Comparison of ENCODE assay signal across 25 mouse cellular contexts in the genomic region with DNA sequence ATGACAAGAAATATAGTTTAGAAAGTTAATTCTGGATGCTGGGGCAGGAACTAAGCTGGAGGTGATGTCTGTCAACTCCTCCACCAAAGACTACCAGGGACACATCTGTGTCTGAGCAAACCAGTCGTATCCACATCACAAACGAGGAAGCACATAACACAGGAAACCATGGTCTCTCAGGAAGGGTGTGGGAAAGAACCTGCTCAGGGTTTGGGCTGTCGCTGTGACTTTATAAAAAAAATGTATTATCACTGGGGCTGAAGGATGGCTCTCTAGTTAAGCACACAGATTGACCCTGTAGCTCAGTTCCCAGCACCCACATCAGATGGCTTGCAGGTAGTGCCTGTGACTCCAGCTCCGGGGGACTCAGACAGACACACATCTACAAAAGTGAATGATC. TPM values are rescaled to one million over a fixed set of nuclear protein-coding genes. Genes with fewer than 3 reads are reported as not detected.
A peak's percentile ranks its signal among the peaks of the same experiment; 100 is the strongest.
DNase-seq lines count a peak whose midpoint lies in the region; ATAC-seq and TF ChIP-seq lines count a peak whose summit lies in the region.
"Had no signal": no experiment of that assay in that cellular context is flagged by ENCODE, and none has a peak within 500 bp of the region (broad histone marks: within the 10 kb centered on the region; RNA-seq: fewer than 3 reads in every experiment).

No protein-coding gene starts in this region.

- peak; percentile 6 for DNase-seq in gastrocnemius, adult 2 months
- no peak for DNase-seq in gastrocnemius, adult 8-10 months (ENCODE audit: low spot score in 2 of 2)
- peak; percentile 43 for DNase-seq in thymus, postnatal 14 days
- no peak for DNase-seq in thymus, postnatal 25 days
- no peak for DNase-seq in right cerebral cortex, postnatal 4 days
- no peak for DNase-seq in kidney, postnatal 4 days
- DNase-seq: adrenal gland, postnatal 10 days; B cell, adult 2 months; cerebellum, adult 18-20 months; cerebellum, postnatal 10 days; embryo, embryonic 11 days; gastrocnemius, postnatal 10 days; heart, adult 18-20 months; heart, postnatal 10 days had no signal

- no peak overlapping the region for H3K4me3 ChIP-seq in gastrocnemius, adult 2 months
- H3K4me3 ChIP-seq: embryonic facial prominence, embryonic 15.5 days; erythroblast, embryonic 14.5 days; forebrain, embryonic 10.5 days; heart, embryonic 10.5 days; hindbrain, embryonic 13.5 days had no signal

- no peak for TF ChIP-seq CTCF in gastrocnemius, adult 2 months (IDR thresholded peaks at IDR 0.05)

- no peak overlapping the region for H3K27ac ChIP-seq in gastrocnemius, adult 2 months
- H3K27ac ChIP-seq: embryonic facial prominence, embryonic 15.5 days; forebrain, embryonic 10.5 days; heart, embryonic 10.5 days; hindbrain, embryonic 13.5 days; hindbrain, postnatal 0 days had no signal

- intact Hi-C loops in gastrocnemius, adult 2 months (cut with DNase I): no loop called here

- ATAC-seq in inflammation-experienced regulatory T-cells, adult 6 months: peak; percentile 32
- ATAC-seq: forebrain, embryonic 14.5 days; hindbrain, postnatal 0 days had no signal

RNA-seq across cellular contexts. Expression of gene Dusp2, which starts 16.9 kb away (rescaled TPM):
- 1 to 10 TPM in 1 of 2 experiments, under 1 TPM in 1; 0.59 to 1.2 TPM for total RNA-seq in gastrocnemius, adult 2 months (2021)
- 1 to 10 TPM in 3 of 4 experiments, under 1 TPM in 1; 0.44 to 1.4 (median 1.1) TPM for total RNA-seq in gastrocnemius, adult 8-10 months (2022)
- polyA plus RNA-seq in inflammation-experienced regulatory T-cells, adult 6 months (2017; shearing (Covaris generic)): 10 to 100 TPM; 26.0 to 29.5 (median 27.9) TPM

RNA-seq across cellular contexts. Expression of gene Astl, which starts 19.4 kb away (rescaled TPM):
- under 1 TPM in 1 of 2 experiments, not detected in 1; 0.25 TPM for total RNA-seq in gastrocnemius, adult 2 months (2021)
- not detected for total RNA-seq in gastrocnemius, adult 8-10 months (2022)
- under 1 TPM in 2 of 3 experiments, not detected in 1; 0.21 to 0.35 TPM for polyA plus RNA-seq in inflammation-experienced regulatory T-cells, adult 6 months (2017; shearing (Covaris generic))
- total RNA-seq: common myeloid progenitor, adult 5-6 weeks; ES-E14; heart, adult 18-20 months; heart, postnatal 10 days; hindbrain, postnatal 0 days had no signal
- polyA plus RNA-seq: embryonic facial prominence, embryonic 15.5 days; erythroblast, embryonic 14.5 days; forebrain, embryonic 10.5 days; forebrain, embryonic 14.5 days; heart, embryonic 14.5 days; hindbrain, embryonic 13.5 days; hindbrain, postnatal 0 days had no signal

RNA-seq across cellular contexts. Expression of gene Adra2b, which starts 43.9 kb away (rescaled TPM):
- total RNA-seq in gastrocnemius, adult 2 months (2021): under 1 TPM; 0.39 to 0.69 TPM
- total RNA-seq in gastrocnemius, adult 8-10 months (2022): under 1 TPM; 0.41 to 0.83 (median 0.50) TPM
- under 1 TPM in 1 of 3 experiments, not detected in 2; 0.13 TPM for polyA plus RNA-seq in inflammation-experienced regulatory T-cells, adult 6 months (2017; shearing (Covaris generic))

RNA-seq across cellular contexts. Expression of gene Stard7, which starts 49.1 kb away (rescaled TPM):
- total RNA-seq in gastrocnemius, adult 2 months (2021): 100 to 1,000 TPM in 1 of 2 experiments, 10 to 100 TPM in 1; 88.9 to 152 TPM
- 100 to 1,000 TPM; 108 to 119 (median 116) TPM for total RNA-seq in gastrocnemius, adult 8-10 months (2022)
- 10 to 100 TPM; 25.3 to 34.8 (median 28.0) TPM for polyA plus RNA-seq in inflammation-experienced regulatory T-cells, adult 6 months (2017; shearing (Covaris generic))

Comparison
In these comparisons a context has a peak if more than half of its experiments do, and no peak if none do; other contexts are left out.
1. DNase-seq: peak in gastrocnemius, adult 2 months (single experiment) and thymus, postnatal 14 days (single experiment); none in gastrocnemius, adult 8-10 months (0 of 2), thymus, postnatal 25 days (single experiment), right cerebral cortex, postnatal 4 days (single experiment) and kidney, postnatal 4 days (0 of 2).